Mouse (Mus musculus): Measurements from ENCODE around the gene Rpl14.

Gene Rpl14

GRCm38 (mm10) chr9:120602839-120603511 is 31.7 kb downstream of the Rpl14 start:
- in situ Hi-C loops (cut with MboI, MseI) = no loop called here

- in situ Hi-C loops (cut with MboI, MseI) = no loop called here
Observed at GRCm38 (mm10) chr9:120603512-120603908, 32.3 kb downstream of the Rpl14 start.

GRCm38 (mm10) chr9:120603956-120604355 is 32.7 kb downstream of the Rpl14 start:
- in situ Hi-C loops (cut with MboI, MseI) = no loop called here

GRCm38 (mm10) chr9:120611055-120611454 is 39.8 kb downstream of the Rpl14 start:
- in situ Hi-C loops (cut with MboI, MseI) = loop anchor here in 1 of 2 experiments (5.0 to 10.0 kb wide), 2 partner anchors 51 to 884 kb away; partner anchors contain the start of gene Cck

GRCm38 (mm10) chr9:120614059-120614458 is 42.8 kb downstream of the Rpl14 start:
- in situ Hi-C loops (cut with MboI, MseI) = loop anchor here in 1 of 2 experiments (5.0 to 10.0 kb wide), 2 partner anchors 48 to 881 kb away; partner anchors contain the start of gene Cck

- in situ Hi-C loops (cut with MboI, MseI) = loop anchor here in 1 of 2 experiments (10.0 kb wide), 1 partner anchor 877 kb away; the partner anchor contains the start of gene Cck
Observed at GRCm38 (mm10) chr9:120618101-120618500, 46.9 kb downstream of the Rpl14 start.

GRCm38 (mm10) chr9:120619347-120619708 is 48.1 kb downstream of the Rpl14 start:
- in situ Hi-C loops (cut with MboI, MseI) = loop anchor here in 1 of 2 experiments (10.0 kb wide), 1 partner anchor 875 kb away; the partner anchor contains the start of gene Cck

- in situ Hi-C loops (cut with MboI, MseI) = loop anchor here in 1 of 2 experiments (10.0 kb wide), 1 partner anchor 875 kb away; the partner anchor contains the start of gene Cck
Observed at GRCm38 (mm10) chr9:120619709-120620408, 48.6 kb downstream of the Rpl14 start.

- in situ Hi-C loops (cut with MboI, MseI) = no loop called here
Observed at GRCm38 (mm10) chr9:120620409-120620745, 49.1 kb downstream of the Rpl14 start.
